Mouse (Mus musculus) limb, embryonic 11.5 days (tissue): ENCODE results near the gene Tank. TPM values are rescaled to one million over a fixed set of nuclear protein-coding genes. Genes with fewer than 3 reads are reported as not detected.

Source experiments
- ATAC-seq: fragments of 200-750 bp; cut with Nextera tagmentation; 2 replicates; pipeline ENCODE4 v1.8.0; 2017; ENCODE audit warnings: low read depth; ENCODE audit not compliant: insufficient number of reproducible peaks, low FRiP score, low TSS enrichment
- DNase-seq: peaks from one replicate; pipeline ENCODE4 v3.0.0-alpha.2; 2015; ENCODE audit warnings: low spot score
- H3K27ac ChIP-seq: fragments of 300-500 bp; sonication (generic); replicated peaks from 2 replicates; pipeline ENCODE4 v1.5.1; 2014; ENCODE audit warnings: low read depth, mild to moderate bottlenecking, low read length
- H3K27me3 ChIP-seq: fragments of 300-500 bp; sonication (generic); 2 replicates; pipeline ENCODE4 v1.6.1; 2014; ENCODE audit warnings: mild to moderate bottlenecking, low read length, mixed read lengths; ENCODE audit not compliant: control insufficient read depth, insufficient read depth
- H3K36me3 ChIP-seq: fragments of 300-500 bp; sonication (generic); 2 replicates; pipeline ENCODE4 v1.6.1; 2014; ENCODE audit warnings: mild to moderate bottlenecking, low read length, moderate library complexity, mixed read lengths; ENCODE audit not compliant: control insufficient read depth, insufficient read depth
- H3K4me1 ChIP-seq: fragments of 300-500 bp; sonication (generic); 2 replicates; pipeline ENCODE4 v1.6.1; 2014; ENCODE audit warnings: low read length, mixed read lengths; ENCODE audit not compliant: control insufficient read depth, insufficient read depth
- H3K4me2 ChIP-seq: fragments of 300-500 bp; sonication (generic); 2 replicates; pipeline ENCODE4 v1.6.1; 2014; ENCODE audit warnings: low read depth, mild to moderate bottlenecking, moderate library complexity; ENCODE audit not compliant: severe bottlenecking
- H3K4me3 ChIP-seq: fragments of 300-500 bp; sonication (generic); 2 replicates; pipeline ENCODE4 v1.5.1; 2014; ENCODE audit warnings: low read depth, low read length
- H3K9ac ChIP-seq: fragments of 300-500 bp; sonication (generic); 2 replicates; pipeline ENCODE4 v1.6.1; 2014; ENCODE audit warnings: mild to moderate bottlenecking, low read length
- H3K9me3 ChIP-seq: fragments of 300-500 bp; sonication (generic); 2 replicates; pipeline ENCODE4 v1.6.1; 2016; ENCODE audit warnings: low read length; ENCODE audit not compliant: control insufficient read depth
- WGBS: fragments of 180-500 bp; shearing (Covaris S2); extraction: QIAGEN DNeasy Blood & Tissue Kit; methylation state at CpG from one replicate; pipeline ENCODE4 v1.1.7; 2014; 5-methylcytosine and 5-hydroxymethylcytosine counted together
- polyA plus RNA-seq: library from polyadenylated mRNA; unstranded; fragments of >200 nt; fragmentation: Nextera tagmentation; extraction: Ambion mirVana; gene quantifications from 2 replicates; pipeline ENCODE4 v1.2.1, GENCODE M21; 2014

Gene Tank
- 29.7 and 30.9 TPM in 2 replicates for polyA plus RNA-seq

DNA sequence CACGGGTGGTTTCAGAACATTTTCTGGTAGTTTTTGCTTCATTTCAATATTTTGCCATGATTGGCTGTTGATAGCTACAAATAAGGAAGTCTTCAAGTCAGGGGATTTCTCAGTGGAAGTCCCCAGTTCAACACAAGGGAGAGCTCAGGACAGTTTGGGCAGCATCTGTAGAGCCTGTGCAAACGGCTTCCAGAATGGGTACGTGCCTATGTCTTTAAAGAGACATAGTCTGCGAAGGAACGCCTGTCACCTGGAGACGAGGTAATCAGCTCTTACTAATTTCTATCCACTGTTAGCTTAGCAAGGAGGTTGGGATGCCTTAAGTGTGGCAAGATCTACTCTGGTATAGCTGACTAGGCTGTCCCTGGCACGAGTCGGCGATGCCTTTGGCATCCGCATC, at the start of gene Tank:
Gene Tank (plus strand): TSS at position 153 of the 400 bp plus-strand sequence.
- Histone ChIP-seq H3K4me1 (no peaks in the 10 kb centered on the region), H3K27me3 (no peaks in the 10 kb centered on the region), H3K27ac (no peak within 1 kb of the TSS), H3K9ac (no peak within 1 kb of the TSS), H3K4me2 (no peak within 1 kb of the TSS), H3K4me3 (no peak within 1 kb of the TSS), H3K9me3 (no peaks in the 10 kb centered on the region), H3K36me3 (no peaks in the 10 kb centered on the region)
- no peak for ATAC-seq
- 85% methylated on average over 10 of the region's 10 CpGs for WGBS
- DNase-seq, result no peak

GRCm38 (mm10) chr2:61532326-61532725, 46.1 kb upstream of the Tank start:
- H3K4me2 ChIP-seq, result no peak overlapping the region
- H3K9me3 ChIP-seq, result no peaks in the 10 kb centered on the region
- no peak overlapping the region for H3K9ac ChIP-seq
- H3K4me3 ChIP-seq, result no peak overlapping the region
- 77% methylated on average over 3 of the region's 3 CpGs for WGBS
- no peak for DNase-seq
- H3K27ac ChIP-seq, result no peak overlapping the region
- H3K27me3 ChIP-seq, result no peaks in the 10 kb centered on the region
- H3K36me3 ChIP-seq, result no peaks in the 10 kb centered on the region
- no peak for ATAC-seq
- no peaks in the 10 kb centered on the region for H3K4me1 ChIP-seq

DNA sequence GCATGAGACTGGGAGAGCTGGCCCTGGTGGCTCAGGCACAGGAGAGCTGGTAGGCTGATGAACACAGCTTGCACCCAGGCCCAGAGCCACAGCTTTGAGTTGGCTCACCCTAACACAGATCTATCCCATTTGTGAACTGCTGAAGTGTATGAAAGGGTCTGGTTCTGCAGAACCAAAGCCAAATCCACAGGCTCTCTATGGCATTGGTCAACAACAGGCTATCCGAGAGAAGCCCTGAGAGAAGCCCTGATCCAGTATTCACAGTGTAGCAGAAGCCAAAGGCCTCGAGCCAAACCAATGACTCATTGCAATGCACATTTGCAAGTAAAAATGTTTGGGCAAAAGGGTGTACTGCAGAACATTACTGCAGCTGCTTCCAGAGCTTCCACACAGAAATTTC, 45.3 kb upstream of the Tank start:
- Histone ChIP-seq H3K9me3 (no peaks in the 10 kb centered on the region), H3K9ac (no peak overlapping the region), H3K4me1 (no peaks in the 10 kb centered on the region), H3K27me3 (no peaks in the 10 kb centered on the region), H3K36me3 (no peaks in the 10 kb centered on the region), H3K4me2 (no peak overlapping the region), H3K27ac (no peak overlapping the region), H3K4me3 (no peak overlapping the region)
- DNase-seq (no peak), ATAC-seq (no peak)
- 87% methylated on average over 2 of the region's 2 CpGs for WGBS

- Histone ChIP-seq H3K27ac (no peak overlapping the region), H3K4me2 (no peak overlapping the region), H3K4me1 (no peaks in the 10 kb centered on the region), H3K36me3 (no peaks in the 10 kb centered on the region), H3K9me3 (no peaks in the 10 kb centered on the region), H3K9ac (no peak overlapping the region), H3K27me3 (no peaks in the 10 kb centered on the region), H3K4me3 (no peak overlapping the region)
- 75% methylated on average over 2 of the region's 2 CpGs for WGBS
- DNase-seq (no peak), ATAC-seq (no peak)
Measured at GRCm38 (mm10) chr2:61536901-61537300, 41.5 kb upstream of the Tank start.

- no peak for DNase-seq
- Histone ChIP-seq H3K27me3 (no peaks in the 10 kb centered on the region), H3K4me1 (no peaks in the 10 kb centered on the region), H3K9me3 (no peaks in the 10 kb centered on the region), H3K4me3 (no peak overlapping the region), H3K36me3 (no peaks in the 10 kb centered on the region), H3K4me2 (no peak overlapping the region), H3K9ac (no peak overlapping the region), H3K27ac (no peak overlapping the region)
- 46% methylated on average over 2 of the region's 2 CpGs for WGBS
- no peak for ATAC-seq
Measured at GRCm38 (mm10) chr2:61539378-61539777, 39.0 kb upstream of the Tank start.

DNA sequence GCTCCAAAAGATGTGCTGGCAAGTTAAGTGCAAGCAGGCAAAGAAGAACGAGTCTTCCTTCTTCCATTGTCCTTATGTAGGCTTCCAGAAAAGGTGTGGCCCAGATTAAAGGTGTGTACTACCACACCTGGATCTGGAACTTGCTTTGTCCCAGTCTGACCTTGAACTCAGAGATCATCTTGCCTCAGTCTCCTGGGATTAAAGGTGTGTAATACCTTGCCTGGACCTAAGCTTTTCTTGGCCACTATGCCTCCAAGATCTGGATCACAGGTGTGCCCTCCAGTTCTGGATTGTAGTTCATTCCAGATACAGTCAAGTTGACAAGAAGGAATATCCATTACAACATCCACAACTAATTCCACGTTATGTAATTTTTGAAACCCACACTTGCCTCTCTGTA, 36.0 kb upstream of the Tank start:
- ATAC-seq (no peak), DNase-seq (no peak)
- Histone ChIP-seq H3K4me3 (no peak overlapping the region), H3K9ac (no peak overlapping the region), H3K4me1 (no peaks in the 10 kb centered on the region), H3K27ac (no peak overlapping the region), H3K9me3 (no peaks in the 10 kb centered on the region), H3K27me3 (no peaks in the 10 kb centered on the region), H3K36me3 (no peaks in the 10 kb centered on the region), H3K4me2 (no peak overlapping the region)
- 85% methylated on average over 2 of the region's 2 CpGs for WGBS

DNA sequence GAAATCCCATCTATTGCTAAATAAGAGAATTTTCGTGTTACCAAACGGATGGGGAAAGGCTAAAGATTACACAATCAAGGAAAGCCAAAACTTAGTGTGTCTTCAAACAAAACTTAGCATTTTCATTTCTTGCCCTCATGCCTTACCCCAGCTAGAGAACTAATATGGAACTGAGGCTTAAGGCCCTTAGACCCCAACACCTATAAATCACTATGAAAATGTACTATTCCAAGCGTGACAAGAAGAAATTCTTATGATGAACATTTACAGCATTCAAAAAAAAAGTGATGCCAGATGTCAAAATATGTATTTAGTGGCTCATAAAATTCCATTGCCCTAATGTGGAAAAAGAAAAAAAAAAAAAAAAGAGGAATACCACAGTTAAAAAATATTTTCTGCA, 32.7 kb upstream of the Tank start:
- no peak overlapping the region for H3K27ac ChIP-seq
- no peaks in the 10 kb centered on the region for H3K27me3 ChIP-seq
- no peaks in the 10 kb centered on the region for H3K4me1 ChIP-seq
- WGBS, result 85% methylated on average over 3 of the region's 3 CpGs
- DNase-seq, result no peak
- H3K9ac ChIP-seq, result no peak overlapping the region
- H3K36me3 ChIP-seq, result no peaks in the 10 kb centered on the region
- no peak for ATAC-seq
- no peak overlapping the region for H3K4me2 ChIP-seq
- no peak overlapping the region for H3K4me3 ChIP-seq
- H3K9me3 ChIP-seq, result no peaks in the 10 kb centered on the region

DNA sequence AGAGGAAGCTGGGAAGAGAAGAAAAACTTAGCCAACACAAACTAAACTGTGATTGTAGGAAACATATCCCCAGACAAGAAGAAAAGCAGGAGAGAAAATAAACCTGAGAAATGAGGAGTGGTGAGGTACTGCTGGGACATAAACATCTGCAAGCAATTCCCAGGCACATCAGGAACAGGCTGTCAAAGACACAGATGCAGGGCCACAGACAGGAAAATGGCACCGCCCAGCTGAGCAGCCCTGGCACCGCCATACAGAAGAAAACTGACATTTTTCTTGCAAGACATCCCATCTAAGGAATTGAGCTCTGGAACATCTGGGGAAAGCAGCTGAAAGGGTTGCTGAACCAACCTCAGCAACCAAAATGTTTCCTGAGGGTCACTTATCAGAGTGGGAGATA, 30.4 kb upstream of the Tank start:
- WGBS, result 25% methylated on average over 2 of the region's 2 CpGs
- H3K9ac ChIP-seq, result no peak overlapping the region
- H3K4me1 ChIP-seq, result no peaks in the 10 kb centered on the region
- no peak overlapping the region for H3K4me2 ChIP-seq
- no peak overlapping the region for H3K4me3 ChIP-seq
- H3K27me3 ChIP-seq, result no peaks in the 10 kb centered on the region
- ATAC-seq (no peak), DNase-seq (peak; percentile 36)
- no peaks in the 10 kb centered on the region for H3K9me3 ChIP-seq
- no peaks in the 10 kb centered on the region for H3K36me3 ChIP-seq
- H3K27ac ChIP-seq, result no peak overlapping the region

GRCm38 (mm10) chr2:61551680-61552079, 26.7 kb upstream of the Tank start:
- Histone ChIP-seq H3K9me3 (no peaks in the 10 kb centered on the region), H3K4me2 (no peak overlapping the region), H3K27me3 (no peaks in the 10 kb centered on the region), H3K36me3 (no peaks in the 10 kb centered on the region), H3K9ac (no peak overlapping the region), H3K4me3 (no peak overlapping the region), H3K4me1 (no peaks in the 10 kb centered on the region), H3K27ac (no peak overlapping the region)
- 89% methylated on average over 5 of the region's 5 CpGs for WGBS
- ATAC-seq (no peak), DNase-seq (no peak)
